Mouse (Mus musculus) monocyte, adult 5-6 weeks (primary cell): ENCODE results near the gene Msx3. TPM values are rescaled to one million over a fixed set of nuclear protein-coding genes. Genes with fewer than 3 reads are reported as not detected.

Experiments
- ATAC-seq: fragments of 153-309, 156-312 bp; replicated peaks from 2 replicates; pipeline ENCODE4 v1.8.0; 2017; ENCODE audit warnings: mild to moderate bottlenecking; ENCODE audit not compliant: low TSS enrichment, insufficient number of reproducible peaks, severe bottlenecking, poor library complexity, low FRiP score
- total RNA-seq: library from RNA; stranded (forward); fragments of 200-1000, 200-491, 200-594 nt; gene quantifications from 3 replicates; pipeline ENCODE4 v1.2.3, GENCODE M21; 2017

The Msx3 gene
- total RNA-seq, 1 experiment from 2014 or later = not detected

- no peak for ATAC-seq
These were observed 47.7 kb downstream of the Msx3 start for GRCm38 (mm10) chr7:140001086-140001740.

- no peak for ATAC-seq
These were observed 50.1 kb downstream of the Msx3 start for GRCm38 (mm10) chr7:139998691-139999350.

Other genes starting within 250 kb of the Msx3 start
- gene Adgra1, start 214.9 kb downstream of the Msx3 start, total RNA-seq = not detected in 3 replicates
- not detected in 3 replicates for gene Kndc1, start 154.4 kb downstream of the Msx3 start, total RNA-seq
- not detected in 3 replicates for gene Utf1, start 105.3 kb downstream of the Msx3 start, total RNA-seq
- gene 6430531B16Rik, start 70.3 kb downstream of the Msx3 start, total RNA-seq = 1.5 TPM in 1 of 3 replicates, not detected in the others
- gene Adam8, start 56.5 kb downstream of the Msx3 start, total RNA-seq = 10.2 to 54.2 TPM (median 40.8 TPM) in 3 replicates
- 27.4 to 31.4 TPM (median 27.6 TPM) in 3 replicates for gene Zfp511, start 12.7 kb downstream of the Msx3 start, total RNA-seq
- 16.3 to 28.9 TPM (median 26.9 TPM) in 3 replicates for gene Tubgcp2, start 12.4 kb downstream of the Msx3 start, total RNA-seq
- gene Caly, start 33.5 kb upstream of the Msx3 start, total RNA-seq = 0.68 TPM in 1 of 3 replicates, not detected in the others
- gene Prap1, start 44.3 kb upstream of the Msx3 start, total RNA-seq = not detected in 3 replicates
- gene Fuom, start 53.4 kb upstream of the Msx3 start, total RNA-seq = 2.8 to 7.7 TPM (median 4.5 TPM) in 3 replicates
- 0.87 to 1.5 TPM (median 1.2 TPM) in 3 replicates for gene Paox, start 66.7 kb upstream of the Msx3 start, total RNA-seq
- gene Echs1, start 67.4 kb upstream of the Msx3 start, total RNA-seq = 37.8 to 42.3 TPM (median 41.5 TPM) in 3 replicates
- 3.7 to 7.6 TPM (median 4.4 TPM) in 3 replicates for gene Mtg1, start 88.5 kb upstream of the Msx3 start, total RNA-seq
- not detected in 3 replicates for gene Sprn, start 105.8 kb upstream of the Msx3 start, total RNA-seq
- not detected in 3 replicates for gene Olfr522, start 115.7 kb upstream of the Msx3 start, total RNA-seq
- gene Olfr523, start 124.1 kb upstream of the Msx3 start, total RNA-seq = not detected in 3 replicates
- gene Olfr524, start 156.9 kb upstream of the Msx3 start, total RNA-seq = not detected in 3 replicates
- gene Cd163l1, start 169.2 kb upstream of the Msx3 start, total RNA-seq = 0.39 to 0.48 TPM in 2 of 3 replicates, not detected in the other
- gene 5830411N06Rik, start 198.2 kb upstream of the Msx3 start, total RNA-seq = 0.85 to 2.5 TPM in 2 of 3 replicates, not detected in the other